Mouse (Mus musculus) stomach, embryonic 14.5 days (tissue): Measurements from ENCODE around the gene Elovl4. TPM values are rescaled to one million over a fixed set of nuclear protein-coding genes. Genes with fewer than 3 reads are reported as not detected.
A peak's percentile ranks its signal among the peaks of the same experiment; 100 is the strongest.

Experiments used
- ATAC-seq: fragments of 200-750 bp; cut with Nextera tagmentation; 2 replicates; pipeline ENCODE4 v1.8.0; 2017; ENCODE audit warnings: low read depth, moderate TSS enrichment; ENCODE audit not compliant: insufficient number of reproducible peaks, insufficient read depth, low FRiP score
- H3K27ac ChIP-seq: fragments of 300-500 bp; sonication (generic); 2 replicates; pipeline ENCODE4 v1.5.1; 2014; ENCODE audit warnings: mild to moderate bottlenecking, low read length, moderate library complexity, mixed read lengths
- H3K27me3 ChIP-seq: fragments of 300-500 bp; sonication (generic); 2 replicates; pipeline ENCODE4 v1.6.1; 2014; ENCODE audit warnings: low read length, control low read depth, mixed read lengths; ENCODE audit not compliant: control insufficient read depth, insufficient read depth
- H3K36me3 ChIP-seq: fragments of 300-500 bp; sonication (generic); 2 replicates; pipeline ENCODE4 v1.6.1; 2014; ENCODE audit warnings: mild to moderate bottlenecking, control low read depth, low read length, moderate library complexity, mixed read lengths; ENCODE audit not compliant: control insufficient read depth, insufficient read depth
- H3K4me1 ChIP-seq: fragments of 300-500 bp; sonication (generic); 2 replicates; pipeline ENCODE4 v1.6.1; 2014; ENCODE audit warnings: low read length, control low read depth, mixed read lengths; ENCODE audit not compliant: control insufficient read depth, insufficient read depth
- H3K4me2 ChIP-seq: fragments of 300-500 bp; sonication (generic); replicated peaks from 2 replicates; pipeline ENCODE4 v1.6.1; 2014; ENCODE audit warnings: low read depth, low read length, control low read depth
- H3K4me3 ChIP-seq: fragments of 300-500 bp; sonication (generic); 2 replicates; pipeline ENCODE4 v1.5.1; 2014; ENCODE audit warnings: low read depth, low read length, control low read depth
- H3K9ac ChIP-seq: fragments of 300-500 bp; sonication (generic); replicated peaks from 2 replicates; pipeline ENCODE4 v1.6.1; 2014; ENCODE audit warnings: low read depth, mild to moderate bottlenecking, control low read depth, low read length, moderate library complexity, mixed read lengths
- H3K9me3 ChIP-seq: fragments of 300-500 bp; sonication (generic); 2 replicates; pipeline ENCODE4 v1.6.1; 2016; ENCODE audit warnings: low read depth, low read length, control low read depth; ENCODE audit not compliant: control insufficient read depth
- WGBS: fragments of 180-500 bp; shearing (Covaris S2); extraction: QIAGEN DNeasy Blood & Tissue Kit; methylation state at CpG from one replicate; pipeline ENCODE4 v1.1.7; 2014; 5-methylcytosine and 5-hydroxymethylcytosine counted together
- polyA plus RNA-seq: library from polyadenylated mRNA; unstranded; fragments of >200 nt; fragmentation: Nextera tagmentation; extraction: Ambion mirVana; gene quantifications from 2 replicates; pipeline ENCODE4 v1.2.1, GENCODE M21; 2014

The Elovl4 gene
- 10.4 and 11.6 TPM in 2 replicates for polyA plus RNA-seq

DNA sequence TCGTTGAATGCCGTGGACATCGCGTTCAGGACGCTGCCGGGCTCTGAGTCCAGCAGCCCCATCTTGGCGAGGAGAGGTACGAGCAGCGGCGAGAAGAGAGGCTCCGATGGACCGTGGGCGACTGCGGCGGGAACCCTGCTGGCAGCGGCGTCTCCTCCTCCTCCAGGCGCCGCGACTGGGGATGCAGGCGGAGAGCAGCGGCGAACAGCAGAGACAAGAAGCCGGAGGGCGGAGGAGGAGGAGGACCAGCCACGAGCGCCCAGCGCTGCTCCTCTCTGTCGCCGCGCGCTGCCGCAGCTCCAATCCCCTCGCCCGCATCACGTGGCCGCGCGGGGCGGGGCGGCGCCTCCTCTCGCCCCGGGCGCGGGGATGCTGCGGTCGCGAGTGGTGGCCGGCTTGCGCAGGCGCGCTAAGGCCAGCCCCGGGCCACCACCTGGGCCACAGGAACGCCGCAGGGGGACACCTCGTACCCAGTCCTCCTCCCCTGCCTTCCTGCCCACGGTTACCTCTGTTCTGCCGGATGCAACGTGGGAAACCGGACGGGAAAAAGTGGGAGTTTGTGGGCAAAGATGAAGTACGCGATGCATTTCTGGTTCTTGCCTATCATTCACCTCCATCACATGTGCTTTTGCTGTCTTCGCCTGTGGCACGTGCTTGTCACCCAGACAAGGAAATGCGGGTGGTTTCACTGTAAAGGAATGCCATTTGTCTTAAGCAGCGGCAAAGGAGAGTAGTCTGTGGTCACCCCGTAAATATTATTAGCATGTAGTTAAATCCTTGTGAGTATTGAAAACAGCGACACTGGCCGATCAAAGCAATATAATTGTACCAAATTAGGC lies at the start of gene Elovl4:
Gene Elovl4, minus strand, starts transcription at position 301 of the 839 bp plus-strand sequence.
- Histone ChIP-seq H3K27ac (peak within 1 kb of the TSS; percentile 21; the same call in 1 of the 2 replicates), H3K36me3 (no peaks in the 10 kb centered on the region), H3K9me3 (no peaks in the 10 kb centered on the region), H3K4me3 (peak within 1 kb of the TSS; percentile 66), H3K4me1 (no peaks in the 10 kb centered on the region), H3K4me2 (peak within 1 kb of the TSS; percentile 99), H3K27me3 (no peaks in the 10 kb centered on the region), H3K9ac (peak within 1 kb of the TSS; percentile 60)
- ATAC-seq = peak; percentile 76
- WGBS = 2% methylated on average over 55 of the region's 71 CpGs

DNA sequence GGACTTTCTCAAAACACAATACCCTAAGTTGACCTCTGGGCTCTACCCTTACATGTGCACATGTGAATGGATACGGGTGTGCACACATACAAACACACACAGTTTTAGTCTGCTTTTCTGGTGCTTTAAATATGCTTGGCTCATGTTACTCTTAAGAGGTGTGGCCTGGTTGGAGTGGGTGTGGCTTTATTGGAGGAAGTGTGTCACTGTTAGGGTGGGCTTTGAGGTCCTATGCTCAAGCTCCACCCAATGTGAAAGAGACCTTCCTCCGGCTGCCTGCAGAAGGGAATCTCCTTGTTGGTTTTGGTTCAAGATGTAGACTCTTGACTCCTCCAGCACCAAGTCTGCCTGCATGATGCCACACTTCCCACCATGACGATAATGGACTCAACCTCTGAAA lies 46.4 kb upstream of the Elovl4 start:
- ATAC-seq = no peak
- no peaks in the 10 kb centered on the region for H3K9me3 ChIP-seq
- H3K4me2 ChIP-seq = no peak overlapping the region
- no peaks in the 10 kb centered on the region for H3K4me1 ChIP-seq
- H3K27ac ChIP-seq = no peak overlapping the region
- no peak overlapping the region for H3K4me3 ChIP-seq
- H3K27me3 ChIP-seq = no peaks in the 10 kb centered on the region
- no peak overlapping the region for H3K9ac ChIP-seq
- H3K36me3 ChIP-seq = peaks cover 32% of the 10 kb centered on the region
- WGBS = 90% methylated on average over 3 of the region's 3 CpGs

DNA sequence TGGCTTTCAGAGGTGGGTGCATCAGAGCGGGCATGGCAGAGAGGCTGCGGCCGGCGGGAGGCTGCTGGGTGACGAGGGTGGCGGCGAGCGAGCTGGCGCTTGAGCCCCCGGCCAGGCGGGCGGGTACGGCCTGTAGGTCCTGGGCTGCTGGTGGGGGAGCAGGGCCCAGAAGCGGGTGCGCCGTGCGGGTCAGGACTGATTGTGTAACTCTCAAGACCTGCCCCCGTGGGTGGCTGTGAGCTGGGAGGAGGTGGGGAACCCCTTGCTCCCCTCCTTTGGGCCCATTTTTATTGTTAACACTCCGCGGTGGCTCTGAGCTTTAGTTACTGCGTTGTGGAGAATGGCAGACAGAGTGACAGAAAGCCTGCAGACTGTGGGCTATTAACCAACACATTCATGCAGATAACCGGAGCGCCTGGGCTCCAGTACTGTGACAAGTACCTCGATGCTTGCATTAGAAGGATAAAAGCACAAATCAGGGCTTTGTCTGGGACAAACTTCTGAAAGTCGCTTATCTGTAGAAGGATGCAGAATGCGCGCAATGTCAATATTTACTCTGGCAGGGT lies 28.8 kb upstream of the Elovl4 start:
- Histone ChIP-seq H3K36me3 (peaks cover 4% of the 10 kb centered on the region), H3K4me2 (peak overlapping the region; percentile 51), H3K9ac (peak overlapping the region; percentile 64), H3K27me3 (no peaks in the 10 kb centered on the region), H3K4me3 (peak overlapping the region; percentile 84), H3K27ac (no peak overlapping the region), H3K9me3 (no peaks in the 10 kb centered on the region), H3K4me1 (0 out of 2 replicates have a peak, but pooled peaks cover 5% of the 10 kb centered on the region)
- under 1% methylated on average over 27 of the region's 27 CpGs for WGBS
- ATAC-seq = peak; percentile 79; the same call in 1 of the 2 replicates

DNA sequence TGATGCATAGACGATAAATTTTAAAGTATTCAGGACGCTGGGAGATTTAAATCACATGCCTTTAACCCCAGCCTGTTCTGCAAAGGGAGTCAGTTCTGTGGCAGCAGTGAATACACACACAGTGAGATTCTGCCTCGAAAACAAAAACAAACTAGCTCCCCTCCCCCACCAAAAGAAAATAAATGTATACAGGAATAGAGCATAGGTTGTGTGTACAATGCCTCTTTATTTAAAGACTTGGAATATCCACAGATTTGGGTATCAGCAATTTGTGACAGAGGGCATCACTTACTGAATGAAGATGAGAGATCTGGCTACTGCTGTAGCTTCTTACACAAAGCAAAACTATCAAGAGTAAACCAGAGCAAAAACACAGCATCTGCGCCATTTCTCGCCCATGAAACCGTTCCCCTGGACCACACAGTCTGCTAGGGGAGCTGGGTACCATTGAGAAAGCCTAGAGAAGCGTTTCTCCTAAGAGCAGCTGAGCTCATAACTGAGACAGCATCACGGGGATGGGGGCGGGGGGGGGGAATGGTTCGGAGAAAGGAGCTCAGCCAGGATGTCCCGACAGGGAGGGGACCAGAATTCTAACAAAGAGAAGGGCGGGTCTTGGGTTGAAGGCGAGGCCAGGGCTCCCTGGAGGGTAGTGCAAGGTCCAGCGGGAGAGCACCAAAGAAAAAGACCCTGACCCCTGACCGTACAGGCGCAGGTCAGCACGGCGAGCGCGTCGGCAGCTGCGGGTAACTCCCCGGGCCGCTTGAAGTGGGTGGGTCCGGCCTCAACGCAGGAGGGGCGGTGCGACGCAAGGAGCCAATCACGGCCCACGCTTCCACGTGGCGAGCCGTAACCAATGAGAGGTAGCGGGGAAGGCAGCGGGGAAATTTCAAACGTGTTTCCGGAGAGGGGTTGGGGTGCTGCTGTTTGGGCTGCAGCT lies 28.0 kb upstream of the Elovl4 start, which contains the start of gene Ttk:
Gene Ttk, plus strand, starts transcription at position 879 of the 937 bp plus-strand sequence.
- 1% methylated on average over 38 of the region's 38 CpGs for WGBS
- Histone ChIP-seq H3K27ac (peak within 1 kb of the TSS; percentile 44), H3K4me3 (peak within 1 kb of the TSS; percentile 84), H3K27me3 (no peaks in the 10 kb centered on the region), H3K9me3 (no peaks in the 10 kb centered on the region), H3K4me2 (peak within 1 kb of the TSS; percentile 62), H3K4me1 (0 out of 2 replicates have a peak, but pooled peaks cover 5% of the 10 kb centered on the region), H3K9ac (peak within 1 kb of the TSS; percentile 64), H3K36me3 (no peaks in the 10 kb centered on the region; the same call in 1 of the 2 replicates)
- peak; percentile 99 for ATAC-seq

DNA sequence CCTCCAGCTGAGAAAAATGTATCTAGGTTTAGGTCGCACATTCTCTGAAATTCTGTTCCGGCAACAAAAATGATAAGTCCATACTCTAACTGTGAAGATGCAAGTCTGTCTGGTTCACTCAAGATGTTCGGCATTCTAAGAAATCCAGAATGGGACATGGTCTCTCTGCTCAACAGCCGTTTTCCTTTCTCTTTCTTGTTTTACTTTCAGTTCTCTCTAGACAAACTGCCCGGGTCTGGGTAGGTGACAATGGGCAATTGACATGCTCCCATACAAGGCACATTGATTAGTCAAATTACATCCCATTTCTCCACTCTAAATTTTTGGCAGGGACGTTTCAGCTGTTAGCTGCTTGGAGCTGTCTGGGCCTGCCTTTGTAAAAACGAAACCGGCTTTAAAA lies 25.1 kb upstream of the Elovl4 start:
- ATAC-seq = no peak
- no peak overlapping the region for H3K4me2 ChIP-seq
- H3K27me3 ChIP-seq = no peaks in the 10 kb centered on the region
- no peak overlapping the region for H3K4me3 ChIP-seq
- no peak overlapping the region for H3K9ac ChIP-seq
- no peaks in the 10 kb centered on the region for H3K36me3 ChIP-seq
- H3K4me1 ChIP-seq = 0 out of 2 replicates have a peak, but pooled peaks cover 5% of the 10 kb centered on the region
- no peaks in the 10 kb centered on the region for H3K9me3 ChIP-seq
- 73% methylated on average over 8 of the region's 8 CpGs for WGBS
- H3K27ac ChIP-seq = no peak overlapping the region

DNA sequence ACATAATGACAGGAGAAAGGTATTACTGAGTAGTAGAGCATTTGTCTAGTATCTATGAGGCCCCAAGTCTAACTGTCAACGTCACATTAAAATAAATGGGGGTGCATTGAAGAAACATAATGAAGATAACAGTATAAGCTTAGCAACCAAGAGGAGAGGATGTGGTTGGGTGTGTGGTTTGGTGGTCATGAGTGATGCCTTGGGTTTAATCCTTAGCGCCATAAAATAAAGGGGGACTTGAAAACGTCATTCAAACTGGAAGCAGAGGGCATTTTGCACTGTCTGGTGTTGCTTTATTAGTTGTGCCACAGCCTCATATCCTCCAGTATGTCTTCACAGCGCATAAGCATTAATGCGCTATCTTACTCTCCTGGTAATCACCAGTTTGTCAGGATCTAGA lies 23.8 kb upstream of the Elovl4 start:
- H3K4me2 ChIP-seq = no peak overlapping the region
- H3K27me3 ChIP-seq = no peaks in the 10 kb centered on the region
- no peak for ATAC-seq
- H3K4me1 ChIP-seq = 0 out of 2 replicates have a peak, but pooled peaks cover 3% of the 10 kb centered on the region
- 84% methylated on average over 5 of the region's 5 CpGs for WGBS
- no peak overlapping the region for H3K4me3 ChIP-seq
- no peak overlapping the region for H3K9ac ChIP-seq
- H3K9me3 ChIP-seq = no peaks in the 10 kb centered on the region
- no peak overlapping the region for H3K27ac ChIP-seq
- H3K36me3 ChIP-seq = no peaks in the 10 kb centered on the region

DNA sequence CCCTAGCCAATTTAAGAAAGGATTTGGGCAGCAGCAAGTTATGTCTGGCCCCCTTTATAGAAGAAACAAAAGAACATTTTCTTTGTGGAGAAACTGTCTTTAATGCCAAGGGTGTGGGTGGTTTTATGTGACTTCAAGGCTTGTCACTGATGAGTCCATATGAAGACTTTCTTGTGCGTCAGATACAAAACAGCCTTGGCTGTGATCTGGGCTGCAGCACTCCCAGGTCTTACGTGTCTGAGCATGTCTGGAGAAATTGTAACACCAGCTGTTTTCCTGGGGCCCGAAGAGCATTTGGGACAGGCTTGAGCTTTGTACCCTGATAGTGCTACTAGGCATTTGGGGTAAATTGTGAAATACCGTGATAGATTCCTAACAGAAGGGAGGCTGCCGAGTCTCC lies 16.8 kb upstream of the Elovl4 start:
- Histone ChIP-seq H3K4me2 (no peak overlapping the region), H3K27me3 (no peaks in the 10 kb centered on the region), H3K4me1 (no peaks in the 10 kb centered on the region), H3K4me3 (no peak overlapping the region), H3K27ac (no peak overlapping the region), H3K9ac (no peak overlapping the region), H3K9me3 (no peaks in the 10 kb centered on the region), H3K36me3 (no peaks in the 10 kb centered on the region)
- no peak for ATAC-seq
- 71% methylated on average over 5 of the region's 5 CpGs for WGBS

DNA sequence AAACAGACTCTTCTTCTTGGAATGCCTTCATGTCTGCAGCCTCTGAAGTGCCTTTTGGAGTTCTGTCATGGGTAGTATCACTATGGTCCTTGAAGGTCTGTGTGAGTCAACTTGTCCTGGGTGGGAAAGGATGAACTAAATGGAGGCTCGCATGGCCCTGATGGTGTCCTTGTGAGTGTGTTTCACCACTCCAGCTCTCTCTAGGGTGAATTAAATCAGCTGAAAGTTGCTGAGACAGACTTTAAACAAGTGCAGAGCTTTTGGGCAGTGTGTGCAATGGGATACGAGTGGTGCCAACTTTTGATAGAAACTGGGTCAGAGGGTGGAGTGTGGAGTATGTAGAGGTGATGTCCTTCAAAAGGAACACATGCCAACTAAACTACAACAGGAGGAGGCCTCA lies 14.9 kb upstream of the Elovl4 start:
- no peaks in the 10 kb centered on the region for H3K9me3 ChIP-seq
- ATAC-seq = no peak
- no peak overlapping the region for H3K4me3 ChIP-seq
- H3K4me2 ChIP-seq = no peak overlapping the region
- no peaks in the 10 kb centered on the region for H3K36me3 ChIP-seq
- no peak overlapping the region for H3K9ac ChIP-seq
- H3K27me3 ChIP-seq = no peaks in the 10 kb centered on the region
- H3K4me1 ChIP-seq = no peaks in the 10 kb centered on the region
- no peak overlapping the region for H3K27ac ChIP-seq
- 89% methylated on average over 2 of the region's 2 CpGs for WGBS
